Mouse (Mus musculus) naive thymus-derived CD4-positive, alpha-beta T cell, adult 5 months (primary cell): ENCODE data around the gene Gm15023. TPM values are rescaled to one million over a fixed set of nuclear protein-coding genes. Genes with fewer than 3 reads are reported as not detected.

Experiments
- polyA plus RNA-seq: library from polyadenylated mRNA; unstranded; fragments of 100-300 nt; shearing (Covaris generic); gene quantifications from one replicate; pipeline ENCODE4 v1.2.1, GENCODE M21; 2017

The Gm15023 gene
- 0.09 TPM for polyA plus RNA-seq

GRCm38 (mm10) chrX:135177532-135177931 lies at the start of gene Gm15023:
Gene Gm15023 (minus strand): TSS chrX:135177632.

GRCm38 (mm10) chrX:135210436-135211221 lies 33.2 kb upstream of the Gm15023 start, which contains the start of gene Tceal6:
Gene Tceal6 (minus strand): TSS chrX:135210687.

Other genes starting within 250 kb of the Gm15023 start
- gene Nxf2, start 212.9 kb downstream of the Gm15023 start, polyA plus RNA-seq = not detected
- 6.1 TPM for gene Zmat1, start 168.4 kb downstream of the Gm15023 start, polyA plus RNA-seq
- gene Tceal6, start 33.1 kb upstream of the Gm15023 start, polyA plus RNA-seq = not detected
- not detected for gene Pramel3, start 124.7 kb upstream of the Gm15023 start, polyA plus RNA-seq
- gene Gm5128, start 195.7 kb upstream of the Gm15023 start, polyA plus RNA-seq = not detected